Mouse (Mus musculus): ENCODE measurements around the gene Rbbp6. TPM values are rescaled to one million over a fixed set of nuclear protein-coding genes. Genes with fewer than 3 reads are reported as not detected.

The Rbbp6 gene
- total RNA-seq (2014; rRNA removed), result 27.0 and 39.4 TPM in 2 replicates
- polyA plus RNA-seq (2015; fragmentation: Nextera tagmentation; extraction: Ambion mirVana), result 18.3 and 20.0 TPM in 2 replicates

- H3K36me3 ChIP-seq (ENCODE audit: insufficient read depth, low read length), result no peaks in the 10 kb centered on the region
- DNase-seq (ENCODE audit: low spot score) (no peak), ATAC-seq (no peak)
- H3K27ac ChIP-seq, result no peak within 1 kb of the TSS
- no peak within 1 kb of the TSS for H3K4me2 ChIP-seq (ENCODE audit: low read depth, low read length)
- no peak for TF ChIP-seq CTCF (IDR thresholded peaks at IDR 0.05; ENCODE audit: low read depth)
- H3K4me3 ChIP-seq (ENCODE audit: low read length), result no peak within 1 kb of the TSS
- no peaks in the 10 kb centered on the region for H3K4me1 ChIP-seq (ENCODE audit: insufficient read depth, low read length)
- H3K9me3 ChIP-seq (ENCODE audit: low read length), result no peaks in the 10 kb centered on the region
- no peak within 1 kb of the TSS for H3K9ac ChIP-seq (replicated peaks; ENCODE audit: low read length)
- no peaks in the 10 kb centered on the region for H3K27me3 ChIP-seq (ENCODE audit: insufficient read depth, low read length)
- 87% methylated on average over 5 of the region's 5 CpGs for WGBS
Measured at GRCm38 (mm10) chr7:122965386-122965785, at the start of gene Rbbp6. Rbbp6 (plus strand) TSS chr7:122965686.

GRCm38 (mm10) chr7:122919728-122920582 is 45.5 kb upstream of the Rbbp6 start:
- H3K9ac ChIP-seq (replicated peaks; ENCODE audit: low read length), result no peak overlapping the region
- DNase-seq (ENCODE audit: low spot score), result peak; percentile 92
- no peaks in the 10 kb centered on the region for H3K27me3 ChIP-seq (ENCODE audit: insufficient read depth, low read length)
- WGBS, result 45% methylated on average over 13 of the region's 13 CpGs
- no peak overlapping the region for H3K4me2 ChIP-seq (ENCODE audit: low read depth, low read length)
- H3K27ac ChIP-seq, result no peak overlapping the region
- 0 out of 2 replicates have a peak, but pooled peaks have one; percentile 59 for ATAC-seq
- H3K36me3 ChIP-seq (ENCODE audit: insufficient read depth, low read length), result no peaks in the 10 kb centered on the region
- TF ChIP-seq CTCF (IDR thresholded peaks at IDR 0.05; ENCODE audit: low read depth), result peak; percentile 85
- H3K4me1 ChIP-seq (ENCODE audit: insufficient read depth, low read length), result no peaks in the 10 kb centered on the region
- no peak overlapping the region for H3K4me3 ChIP-seq (ENCODE audit: low read length)
- no peaks in the 10 kb centered on the region for H3K9me3 ChIP-seq (ENCODE audit: low read length)

- no peaks in the 10 kb centered on the region for H3K36me3 ChIP-seq (ENCODE audit: insufficient read depth, low read length)
- no peak overlapping the region for H3K27ac ChIP-seq
- H3K9me3 ChIP-seq (ENCODE audit: low read length), result no peaks in the 10 kb centered on the region
- peak; percentile 33 for DNase-seq (ENCODE audit: low spot score)
- no peaks in the 10 kb centered on the region for H3K4me1 ChIP-seq (ENCODE audit: insufficient read depth, low read length)
- H3K4me2 ChIP-seq (ENCODE audit: low read depth, low read length), result no peak overlapping the region
- H3K4me3 ChIP-seq (ENCODE audit: low read length), result no peak overlapping the region
- H3K9ac ChIP-seq (replicated peaks; ENCODE audit: low read length), result no peak overlapping the region
- H3K27me3 ChIP-seq (ENCODE audit: insufficient read depth, low read length), result no peaks in the 10 kb centered on the region
- ATAC-seq, result no peak
- peak; percentile 59 for TF ChIP-seq CTCF (IDR thresholded peaks at IDR 0.05; ENCODE audit: low read depth)
- WGBS, result 83% methylated on average over 9 of the region's 9 CpGs
Measured at GRCm38 (mm10) chr7:122921537-122921936, 43.9 kb upstream of the Rbbp6 start.

- H3K36me3 ChIP-seq (ENCODE audit: insufficient read depth, low read length), result no peaks in the 10 kb centered on the region
- H3K27ac ChIP-seq, result no peak overlapping the region
- no peak overlapping the region for H3K4me3 ChIP-seq (ENCODE audit: low read length)
- no peaks in the 10 kb centered on the region for H3K9me3 ChIP-seq (ENCODE audit: low read length)
- no peak overlapping the region for H3K9ac ChIP-seq (replicated peaks; ENCODE audit: low read length)
- DNase-seq (ENCODE audit: low spot score) (no peak), ATAC-seq (no peak)
- no peak overlapping the region for H3K4me2 ChIP-seq (ENCODE audit: low read depth, low read length)
- no peaks in the 10 kb centered on the region for H3K4me1 ChIP-seq (ENCODE audit: insufficient read depth, low read length)
- TF ChIP-seq CTCF (IDR thresholded peaks at IDR 0.05; ENCODE audit: low read depth), result no peak
- H3K27me3 ChIP-seq (ENCODE audit: insufficient read depth, low read length), result no peaks in the 10 kb centered on the region
- whole genome bisulfite sequencing, result 82% methylated on average over 3 of the region's 3 CpGs
Measured at GRCm38 (mm10) chr7:122924256-122924655, 41.2 kb upstream of the Rbbp6 start.

- Histone ChIP-seq H3K9me3 (ENCODE audit: low read length) (no peaks in the 10 kb centered on the region), H3K27ac (no peak overlapping the region), H3K36me3 (ENCODE audit: insufficient read depth, low read length) (no peaks in the 10 kb centered on the region), H3K4me3 (ENCODE audit: low read length) (no peak overlapping the region), H3K27me3 (ENCODE audit: insufficient read depth, low read length) (no peaks in the 10 kb centered on the region), H3K9ac (replicated peaks; ENCODE audit: low read length) (no peak overlapping the region), H3K4me1 (ENCODE audit: insufficient read depth, low read length) (no peaks in the 10 kb centered on the region), H3K4me2 (ENCODE audit: low read depth, low read length) (no peak overlapping the region)
- no peak for TF ChIP-seq CTCF (IDR thresholded peaks at IDR 0.05; ENCODE audit: low read depth)
- WGBS, result 40% methylated on average over 3 of the region's 3 CpGs
- ATAC-seq (no peak), DNase-seq (ENCODE audit: low spot score) (peak; percentile 15)
Measured at GRCm38 (mm10) chr7:122930494-122930893, 35.0 kb upstream of the Rbbp6 start.

DNA sequence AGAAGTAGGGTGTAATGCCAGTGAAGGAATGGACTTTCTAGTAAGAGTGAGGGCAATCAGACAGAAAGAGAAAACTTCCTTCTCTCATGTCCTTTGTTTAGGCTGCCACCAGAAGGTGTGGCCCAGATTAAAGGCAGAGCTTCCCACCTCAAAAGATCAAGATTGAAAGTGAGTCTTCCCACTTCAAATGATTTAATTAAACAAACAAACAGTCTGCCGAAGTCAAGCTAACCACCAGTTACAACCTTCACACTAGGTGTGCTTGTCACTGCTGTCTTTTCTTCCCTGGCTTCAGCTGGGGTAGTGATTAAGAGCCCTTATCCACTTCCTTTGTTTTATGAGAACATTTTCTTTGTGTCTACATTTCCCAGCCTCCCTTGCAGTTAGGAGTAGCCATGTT is 33.3 kb upstream of the Rbbp6 start:
- Histone ChIP-seq H3K4me3 (ENCODE audit: low read length) (no peak overlapping the region), H3K9ac (replicated peaks; ENCODE audit: low read length) (no peak overlapping the region), H3K4me2 (ENCODE audit: low read depth, low read length) (no peak overlapping the region), H3K36me3 (ENCODE audit: insufficient read depth, low read length) (no peaks in the 10 kb centered on the region), H3K27ac (no peak overlapping the region), H3K27me3 (ENCODE audit: insufficient read depth, low read length) (no peaks in the 10 kb centered on the region), H3K4me1 (ENCODE audit: insufficient read depth, low read length) (no peaks in the 10 kb centered on the region), H3K9me3 (ENCODE audit: low read length) (no peaks in the 10 kb centered on the region)
- 67% methylated on average over 1 of the region's 1 CpGs for WGBS
- TF ChIP-seq CTCF (IDR thresholded peaks at IDR 0.05; ENCODE audit: low read depth), result no peak
- ATAC-seq (no peak), DNase-seq (ENCODE audit: low spot score) (no peak)

GRCm38 (mm10) chr7:122936626-122937025 is 28.9 kb upstream of the Rbbp6 start:
- Histone ChIP-seq H3K36me3 (ENCODE audit: insufficient read depth, low read length) (no peaks in the 10 kb centered on the region), H3K9me3 (ENCODE audit: low read length) (no peaks in the 10 kb centered on the region), H3K27ac (no peak overlapping the region), H3K4me3 (ENCODE audit: low read length) (no peak overlapping the region), H3K4me1 (ENCODE audit: insufficient read depth, low read length) (0 out of 2 replicates have a peak, but pooled peaks cover 5% of the 10 kb centered on the region), H3K27me3 (ENCODE audit: insufficient read depth, low read length) (no peaks in the 10 kb centered on the region), H3K9ac (replicated peaks; ENCODE audit: low read length) (no peak overlapping the region), H3K4me2 (ENCODE audit: low read depth, low read length) (no peak overlapping the region)
- ATAC-seq, result no peak
- TF ChIP-seq CTCF (IDR thresholded peaks at IDR 0.05; ENCODE audit: low read depth), result peak; percentile 16
- no peak for DNase-seq (ENCODE audit: low spot score)
